Mouse (Mus musculus) midbrain, embryonic 13.5 days (tissue): Measurements from ENCODE around the gene Foxa2. TPM values are rescaled to one million over a fixed set of nuclear protein-coding genes. Genes with fewer than 3 reads are reported as not detected.

Source experiments
- ATAC-seq: fragments of 200-750 bp; cut with Nextera tagmentation; 2 replicates; pipeline ENCODE4 v1.8.0; 2017; ENCODE audit warnings: mild to moderate bottlenecking, moderate TSS enrichment, moderate library complexity
- H3K27ac ChIP-seq: fragments of 300-500 bp; sonication (generic); 2 replicates; pipeline ENCODE4 v1.5.1; 2015; ENCODE audit warnings: inconsistent platforms, mild to moderate bottlenecking, moderate library complexity
- H3K27me3 ChIP-seq: fragments of 300-500 bp; sonication (generic); 2 replicates; pipeline ENCODE4 v1.6.1; 2015; ENCODE audit warnings: mild to moderate bottlenecking, inconsistent platforms
- H3K36me3 ChIP-seq: fragments of 300-500 bp; sonication (generic); 2 replicates; pipeline ENCODE4 v1.6.1; 2015; ENCODE audit warnings: mild to moderate bottlenecking, inconsistent platforms
- H3K4me1 ChIP-seq: fragments of 300-500 bp; sonication (generic); replicated peaks from 2 replicates; pipeline ENCODE4 v1.6.1; 2015; ENCODE audit warnings: inconsistent platforms
- H3K4me2 ChIP-seq: fragments of 300-500 bp; sonication (generic); replicated peaks from 2 replicates; pipeline ENCODE4 v1.6.1; 2015; ENCODE audit warnings: moderate library complexity, mild to moderate bottlenecking, inconsistent platforms
- H3K4me3 ChIP-seq: fragments of 300-500 bp; sonication (generic); replicated peaks from 2 replicates; pipeline ENCODE4 v1.5.1; 2015; ENCODE audit warnings: mild to moderate bottlenecking, inconsistent platforms
- H3K9ac ChIP-seq: fragments of 300-500 bp; sonication (generic); replicated peaks from 2 replicates; pipeline ENCODE4 v1.6.1; 2015; ENCODE audit warnings: mild to moderate bottlenecking, inconsistent platforms
- H3K9me3 ChIP-seq: fragments of 300-500 bp; sonication (generic); 2 replicates; pipeline ENCODE4 v1.6.1; 2016; ENCODE audit warnings: mild to moderate bottlenecking, inconsistent platforms
- WGBS: fragments of 180-500 bp; shearing (Covaris S2); methylation state at CpG from one replicate; pipeline ENCODE4 v1.1.7; 2015; 5-methylcytosine and 5-hydroxymethylcytosine counted together
- polyA plus RNA-seq: library from polyadenylated mRNA; unstranded; fragments of >200 nt; fragmentation: Nextera tagmentation; extraction: Ambion mirVana; gene quantifications from 2 replicates; pipeline ENCODE4 v1.2.1, GENCODE M21; 2015

The Foxa2 gene
- polyA plus RNA-seq, 1 experiment from 2014 or later = 9.2 TPM

- H3K36me3 ChIP-seq = no peaks in the 10 kb centered on the region
- ATAC-seq = no peak
- peaks cover 95% of the 10 kb centered on the region for H3K27me3 ChIP-seq
- 0 out of 2 replicates have a peak, but pooled peaks cover 2% of the 10 kb centered on the region for H3K4me1 ChIP-seq
- WGBS = 1% methylated on average over 4 of the region's 4 CpGs
- H3K4me3 ChIP-seq = no peak overlapping the region
- H3K9ac ChIP-seq = no peak overlapping the region
- H3K9me3 ChIP-seq = no peaks in the 10 kb centered on the region
- peak overlapping the region; percentile 71 for H3K27ac ChIP-seq
- no peak overlapping the region for H3K4me2 ChIP-seq
Observed at GRCm38 (mm10) chr2:148036611-148037160, 10.1 kb downstream of the Foxa2 start.

GRCm38 (mm10) chr2:148030991-148031675 is 15.6 kb downstream of the Foxa2 start:
- H3K4me3 ChIP-seq = no peak overlapping the region
- H3K9me3 ChIP-seq = no peaks in the 10 kb centered on the region
- peaks cover 8% of the 10 kb centered on the region for H3K4me1 ChIP-seq
- ATAC-seq = no peak
- H3K27me3 ChIP-seq = peaks cover 95% of the 10 kb centered on the region
- H3K27ac ChIP-seq = no peak overlapping the region
- peak overlapping the region; percentile 16; the same call in 1 of the 2 replicates for H3K4me2 ChIP-seq
- H3K36me3 ChIP-seq = no peaks in the 10 kb centered on the region
- H3K9ac ChIP-seq = no peak overlapping the region
- 3% methylated on average over 6 of the region's 6 CpGs for WGBS

GRCm38 (mm10) chr2:148030613-148030935 is 16.2 kb downstream of the Foxa2 start:
- Histone ChIP-seq H3K4me2 (0 out of 2 replicates have a peak overlapping the region, but pooled peaks have one; percentile 5), H3K27me3 (peaks cover 95% of the 10 kb centered on the region), H3K4me1 (peaks cover 8% of the 10 kb centered on the region), H3K9ac (no peak overlapping the region), H3K4me3 (no peak overlapping the region), H3K9me3 (no peaks in the 10 kb centered on the region), H3K36me3 (no peaks in the 10 kb centered on the region), H3K27ac (peak overlapping the region; percentile 51; the same call in 1 of the 2 replicates)
- WGBS = 1% methylated on average over 11 of the region's 11 CpGs
- ATAC-seq = no peak

GRCm38 (mm10) chr2:148029751-148030612 is 16.8 kb downstream of the Foxa2 start:
- Histone ChIP-seq H3K27me3 (peaks cover 95% of the 10 kb centered on the region), H3K4me3 (no peak overlapping the region), H3K4me2 (0 out of 2 replicates have a peak overlapping the region, but pooled peaks have one; percentile 5), H3K36me3 (no peaks in the 10 kb centered on the region), H3K4me1 (peaks cover 8% of the 10 kb centered on the region), H3K9ac (no peak overlapping the region), H3K9me3 (no peaks in the 10 kb centered on the region), H3K27ac (peak overlapping the region; percentile 51)
- 1% methylated on average over 21 of the region's 21 CpGs for WGBS
- ATAC-seq = peak; percentile 69

- H3K4me1 ChIP-seq = peaks cover 8% of the 10 kb centered on the region
- ATAC-seq = peak; percentile 56
- H3K36me3 ChIP-seq = no peaks in the 10 kb centered on the region
- H3K4me3 ChIP-seq = no peak overlapping the region
- peaks cover 95% of the 10 kb centered on the region for H3K27me3 ChIP-seq
- 13% methylated on average over 9 of the region's 9 CpGs for WGBS
- peak overlapping the region; percentile 51; the same call in 1 of the 2 replicates for H3K27ac ChIP-seq
- no peaks in the 10 kb centered on the region for H3K9me3 ChIP-seq
- no peak overlapping the region for H3K4me2 ChIP-seq
- H3K9ac ChIP-seq = no peak overlapping the region
Observed at GRCm38 (mm10) chr2:148029050-148029608, 17.6 kb downstream of the Foxa2 start.

GRCm38 (mm10) chr2:148026366-148026765 is 20.4 kb downstream of the Foxa2 start:
- 88% methylated on average over 1 of the region's 1 CpGs for WGBS
- H3K27ac ChIP-seq = no peak overlapping the region
- H3K9ac ChIP-seq = no peak overlapping the region
- no peaks in the 10 kb centered on the region for H3K36me3 ChIP-seq
- H3K4me3 ChIP-seq = no peak overlapping the region
- H3K4me1 ChIP-seq = peaks cover 15% of the 10 kb centered on the region
- no peak for ATAC-seq
- peaks cover 98% of the 10 kb centered on the region for H3K27me3 ChIP-seq
- H3K9me3 ChIP-seq = no peaks in the 10 kb centered on the region
- no peak overlapping the region for H3K4me2 ChIP-seq

GRCm38 (mm10) chr2:148025481-148025880 is 21.3 kb downstream of the Foxa2 start:
- Histone ChIP-seq H3K36me3 (no peaks in the 10 kb centered on the region), H3K27me3 (peaks cover 98% of the 10 kb centered on the region), H3K9me3 (no peaks in the 10 kb centered on the region), H3K27ac (no peak overlapping the region), H3K9ac (no peak overlapping the region), H3K4me3 (no peak overlapping the region), H3K4me2 (no peak overlapping the region), H3K4me1 (peaks cover 15% of the 10 kb centered on the region)
- WGBS = 23% methylated on average over 2 of the region's 2 CpGs
- no peak for ATAC-seq

- Histone ChIP-seq H3K4me2 (no peak overlapping the region), H3K27me3 (peaks cover 97% of the 10 kb centered on the region), H3K36me3 (no peaks in the 10 kb centered on the region), H3K27ac (no peak overlapping the region), H3K4me1 (peaks cover 11% of the 10 kb centered on the region), H3K4me3 (no peak overlapping the region), H3K9me3 (no peaks in the 10 kb centered on the region), H3K9ac (no peak overlapping the region)
- ATAC-seq = no peak
- 57% methylated on average over 9 of the region's 9 CpGs for WGBS
Observed at GRCm38 (mm10) chr2:148024268-148024935, 22.4 kb downstream of the Foxa2 start.

GRCm38 (mm10) chr2:148023340-148023806 is 23.4 kb downstream of the Foxa2 start:
- peak; percentile 62 for ATAC-seq
- H3K27ac ChIP-seq = peak overlapping the region; percentile 57
- WGBS = 3% methylated on average over 12 of the region's 12 CpGs

GRCm38 (mm10) chr2:148021919-148022570 is 24.7 kb downstream of the Foxa2 start:
- no peak overlapping the region for H3K9ac ChIP-seq
- H3K4me3 ChIP-seq = no peak overlapping the region
- H3K27ac ChIP-seq = peak overlapping the region; percentile 57
- WGBS = 6% methylated on average over 5 of the region's 5 CpGs
- peaks cover 97% of the 10 kb centered on the region for H3K27me3 ChIP-seq
- no peak for ATAC-seq
- H3K9me3 ChIP-seq = no peaks in the 10 kb centered on the region
- H3K4me1 ChIP-seq = peaks cover 7% of the 10 kb centered on the region
- H3K4me2 ChIP-seq = no peak overlapping the region
- no peaks in the 10 kb centered on the region for H3K36me3 ChIP-seq

More at GRCm38 (mm10) chr2:148023340-148023806, 23.4 kb downstream of the Foxa2 start:
- Histone ChIP-seq H3K9me3 (no peaks in the 10 kb centered on the region), H3K4me1 (peaks cover 7% of the 10 kb centered on the region), H3K4me2 (0 out of 2 replicates have a peak overlapping the region, but pooled peaks have one; percentile 1), H3K9ac (no peak overlapping the region), H3K36me3 (no peaks in the 10 kb centered on the region), H3K27me3 (peaks cover 97% of the 10 kb centered on the region), H3K4me3 (no peak overlapping the region)

- 12% methylated on average over 9 of the region's 9 CpGs for WGBS
- no peaks in the 10 kb centered on the region for H3K9me3 ChIP-seq
- no peak overlapping the region for H3K9ac ChIP-seq
- no peaks in the 10 kb centered on the region for H3K36me3 ChIP-seq
- H3K4me2 ChIP-seq = no peak overlapping the region
- H3K4me1 ChIP-seq = peaks cover 7% of the 10 kb centered on the region
- H3K4me3 ChIP-seq = no peak overlapping the region
- peak overlapping the region; percentile 32; the same call in 1 of the 2 replicates for H3K27ac ChIP-seq
- ATAC-seq = no peak
- peaks cover 87% of the 10 kb centered on the region for H3K27me3 ChIP-seq
Observed at GRCm38 (mm10) chr2:148021016-148021415, 25.8 kb downstream of the Foxa2 start.
